Mouse (Mus musculus) kidney, embryonic 15.5 days (tissue): Measurements from ENCODE around the gene Olfr376. TPM values are rescaled to one million over a fixed set of nuclear protein-coding genes. Genes with fewer than 3 reads are reported as not detected.

ENCODE experiments used
- ATAC-seq: fragments of 200-750 bp; cut with Nextera tagmentation; replicated peaks from 2 replicates; pipeline ENCODE4 v1.8.0; 2017; ENCODE audit warnings: moderate TSS enrichment; ENCODE audit not compliant: low FRiP score
- H3K27ac ChIP-seq: fragments of 300-500 bp; sonication (generic); 2 replicates; pipeline ENCODE4 v1.5.1; 2015; ENCODE audit warnings: mild to moderate bottlenecking, inconsistent platforms
- H3K27me3 ChIP-seq: fragments of 300-500 bp; sonication (generic); 2 replicates; pipeline ENCODE4 v1.6.1; 2015; ENCODE audit warnings: inconsistent platforms
- H3K36me3 ChIP-seq: fragments of 300-500 bp; sonication (generic); 2 replicates; pipeline ENCODE4 v1.6.1; 2015; ENCODE audit warnings: inconsistent platforms
- H3K4me1 ChIP-seq: fragments of 300-500 bp; sonication (generic); 2 replicates; pipeline ENCODE4 v1.6.1; 2015; ENCODE audit warnings: inconsistent platforms
- H3K4me2 ChIP-seq: fragments of 300-500 bp; sonication (generic); 2 replicates; pipeline ENCODE4 v1.6.1; 2015; ENCODE audit warnings: moderate library complexity, mild to moderate bottlenecking, inconsistent platforms
- H3K4me3 ChIP-seq: fragments of 300-500 bp; sonication (generic); replicated peaks from 2 replicates; pipeline ENCODE4 v1.5.1; 2015; ENCODE audit warnings: mild to moderate bottlenecking, inconsistent platforms
- H3K9ac ChIP-seq: fragments of 300-500 bp; sonication (generic); 2 replicates; pipeline ENCODE4 v1.6.1; 2015; ENCODE audit warnings: mild to moderate bottlenecking, inconsistent platforms
- H3K9me3 ChIP-seq: fragments of 300-500 bp; sonication (generic); replicated peaks from 2 replicates; pipeline ENCODE4 v1.6.1; 2016; ENCODE audit warnings: inconsistent platforms
- WGBS: fragments of 180-500 bp; shearing (Covaris S2); methylation state at CpG from one replicate; pipeline ENCODE4 v1.1.7; 2015; ENCODE audit warnings: mixed read lengths; 5-methylcytosine and 5-hydroxymethylcytosine counted together
- polyA plus RNA-seq: library from polyadenylated mRNA; unstranded; fragments of >200 nt; fragmentation: Nextera tagmentation; extraction: Ambion mirVana; gene quantifications from 2 replicates; pipeline ENCODE4 v1.2.1, GENCODE M21; 2015

Gene Olfr376
- polyA plus RNA-seq = not detected in 2 replicates

DNA sequence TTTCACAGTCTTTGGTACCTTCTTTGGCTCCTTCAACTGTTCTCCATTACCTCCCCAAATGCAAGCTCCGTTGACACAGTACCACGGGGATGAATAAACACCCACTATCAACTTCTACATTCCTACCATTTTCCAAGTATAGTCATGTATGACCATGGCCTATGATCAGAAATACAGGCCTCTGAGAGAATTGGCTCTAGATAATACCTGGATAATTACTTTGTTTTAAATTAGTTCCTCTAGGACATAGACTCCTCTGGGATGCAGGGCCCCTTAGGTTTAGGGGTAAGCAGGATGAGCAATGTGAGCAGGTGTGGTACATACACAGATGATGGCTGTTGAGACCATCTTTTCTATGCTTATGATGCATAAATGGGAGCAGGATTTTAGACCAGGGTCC is at the start of gene Olfr376:
TSS of gene Olfr376 (plus strand) at position 301 of the 400 bp plus-strand sequence.
- Histone ChIP-seq H3K27ac (no peak within 1 kb of the TSS), H3K9me3 (no peaks in the 10 kb centered on the region), H3K4me3 (no peak within 1 kb of the TSS), H3K36me3 (no peaks in the 10 kb centered on the region), H3K4me2 (no peak within 1 kb of the TSS), H3K27me3 (no peaks in the 10 kb centered on the region), H3K9ac (no peak within 1 kb of the TSS), H3K4me1 (no peaks in the 10 kb centered on the region)
- ATAC-seq = no peak
- 88% methylated on average over 2 of the region's 2 CpGs for WGBS

DNA sequence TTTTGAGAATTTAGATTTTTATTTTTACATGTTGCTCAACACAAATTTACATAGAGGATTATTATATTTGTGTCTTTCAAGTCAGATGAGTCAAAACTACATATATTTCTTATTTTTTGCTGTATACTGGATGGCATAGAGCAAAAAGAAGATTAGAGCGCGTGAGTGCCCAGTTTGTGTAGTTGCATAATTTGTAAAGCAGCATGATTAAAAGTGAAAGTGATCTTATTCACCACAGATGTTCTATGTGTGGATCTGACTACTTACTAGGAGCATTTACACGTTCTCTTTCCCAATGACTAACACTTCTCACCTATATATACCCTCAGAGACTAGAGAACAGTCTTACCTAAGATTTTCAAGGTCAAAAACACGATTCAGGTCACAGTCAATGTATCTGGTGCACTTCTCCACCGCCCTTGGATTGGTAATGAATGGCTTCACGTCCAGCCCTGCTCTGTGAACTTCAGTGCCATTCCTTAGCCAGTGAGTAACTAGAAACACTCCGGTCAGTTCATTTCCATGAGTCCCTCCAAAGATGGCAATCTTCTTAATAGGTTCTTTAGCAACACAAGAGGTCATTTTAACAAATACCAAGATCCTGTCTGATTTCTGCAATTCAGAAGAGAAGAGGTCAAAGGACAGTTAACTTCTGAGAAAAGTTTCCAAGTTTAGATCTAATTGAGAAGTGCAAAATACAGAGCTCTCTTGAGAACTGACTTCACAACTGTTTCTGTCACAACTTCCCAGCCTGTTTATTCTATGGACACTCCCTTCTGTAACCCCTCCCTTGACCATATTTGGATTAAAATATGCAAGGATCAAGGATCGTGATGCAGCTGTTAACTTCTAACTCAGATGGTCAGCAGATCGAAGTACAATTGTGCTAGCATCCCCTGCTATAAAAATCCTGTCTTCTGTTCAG is 46.9 kb upstream of the Olfr376 start:
- Histone ChIP-seq H3K4me2 (no peak overlapping the region), H3K27ac (0 out of 2 replicates have a peak overlapping the region, but pooled peaks have one; percentile 19), H3K9me3 (no peaks in the 10 kb centered on the region), H3K4me3 (peak overlapping the region; percentile 6; the same call in 1 of the 2 replicates), H3K27me3 (no peaks in the 10 kb centered on the region), H3K9ac (no peak overlapping the region), H3K4me1 (peaks cover 8% of the 10 kb centered on the region; the same call in 1 of the 2 replicates), H3K36me3 (no peaks in the 10 kb centered on the region)
- WGBS = 60% methylated on average over 9 of the region's 9 CpGs
- 0 out of 2 replicates have a peak, but pooled peaks have one; percentile 46 for ATAC-seq

DNA sequence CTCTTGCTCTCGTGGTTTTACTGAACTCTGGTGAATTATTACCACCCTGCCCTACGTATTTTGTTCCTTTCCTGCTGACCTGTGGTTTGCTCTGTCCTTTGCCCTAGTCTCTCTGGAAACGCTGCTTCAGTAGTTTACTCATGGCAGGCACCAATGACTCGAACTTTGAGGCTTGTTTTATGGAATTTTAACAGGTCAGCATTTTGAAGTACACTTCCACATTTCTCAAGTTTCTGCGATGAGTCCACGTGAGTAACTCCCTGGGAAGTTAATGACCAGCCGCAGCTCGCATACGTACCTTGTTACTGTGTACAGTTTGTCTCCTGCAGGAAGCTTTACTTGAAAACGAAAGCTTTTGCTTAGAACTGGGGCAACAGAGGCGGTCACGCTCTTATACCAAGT is 44.6 kb upstream of the Olfr376 start:
- peak; percentile 92 for ATAC-seq
- H3K4me3 ChIP-seq = peak overlapping the region; percentile 17; the same call in 1 of the 2 replicates
- H3K27me3 ChIP-seq = no peaks in the 10 kb centered on the region
- peaks cover 8% of the 10 kb centered on the region; the same call in 1 of the 2 replicates for H3K4me1 ChIP-seq
- H3K4me2 ChIP-seq = peak overlapping the region; percentile 46
- no peaks in the 10 kb centered on the region for H3K9me3 ChIP-seq
- H3K36me3 ChIP-seq = no peaks in the 10 kb centered on the region
- H3K27ac ChIP-seq = peak overlapping the region; percentile 51
- H3K9ac ChIP-seq = no peak overlapping the region
- 8% methylated on average over 12 of the region's 12 CpGs for WGBS

DNA sequence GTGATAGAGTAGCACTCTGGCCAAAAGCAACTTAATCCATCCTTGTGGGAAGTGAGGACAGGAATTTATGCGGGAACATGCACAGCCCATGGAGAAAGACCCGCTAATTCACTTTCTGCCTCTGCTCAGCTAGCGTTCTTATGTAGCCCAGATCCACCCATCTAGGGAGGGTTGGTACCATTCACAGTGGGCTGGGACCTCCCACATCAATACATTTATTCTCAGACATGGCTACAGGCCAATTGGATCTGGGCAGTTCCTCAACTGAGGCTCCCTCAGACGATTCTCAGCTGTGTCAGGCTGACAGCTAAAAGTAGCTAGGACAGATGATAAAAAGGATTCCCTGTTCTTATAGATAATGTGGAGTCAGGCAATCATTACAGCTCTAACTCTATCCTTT is 43.7 kb upstream of the Olfr376 start:
- Histone ChIP-seq H3K9ac (no peak overlapping the region), H3K4me3 (no peak overlapping the region), H3K9me3 (no peaks in the 10 kb centered on the region), H3K4me1 (peaks cover 8% of the 10 kb centered on the region; the same call in 1 of the 2 replicates), H3K36me3 (no peaks in the 10 kb centered on the region), H3K27ac (peak overlapping the region; percentile 51; the same call in 1 of the 2 replicates), H3K27me3 (no peaks in the 10 kb centered on the region), H3K4me2 (no peak overlapping the region)
- no peak for ATAC-seq
- 56% methylated on average over 4 of the region's 4 CpGs for WGBS

DNA sequence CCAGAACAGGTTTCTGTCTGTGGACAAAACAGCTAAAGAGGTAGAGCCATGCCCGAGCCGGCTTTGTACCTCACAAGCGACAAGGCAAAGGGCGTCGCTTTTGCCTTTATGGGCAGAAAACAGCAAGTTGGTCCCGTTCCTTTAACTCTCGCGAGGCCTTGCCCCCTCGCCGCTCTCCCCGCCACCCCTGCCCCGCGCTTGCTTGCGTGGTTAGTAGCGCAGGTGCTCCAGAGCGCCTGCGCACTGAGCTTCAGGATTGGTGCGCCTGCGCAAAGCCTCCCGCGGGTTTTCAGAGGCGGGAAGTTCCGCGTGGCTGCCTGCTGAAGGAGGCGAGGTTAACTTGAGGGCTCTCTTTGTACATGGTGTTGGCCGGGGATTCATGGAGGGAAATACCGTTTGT is 41.6 kb upstream of the Olfr376 start, which contains the start of the genes Aspa, Gm49340 and Spata22:
TSS of gene Aspa (minus strand) at position 155 of the 400 bp plus-strand sequence.
TSS of gene Gm49340 (plus strand) at position 300 of the 400 bp plus-strand sequence.
TSS of gene Spata22 (plus strand) at position 300 of the 400 bp plus-strand sequence.
- WGBS = 82% methylated on average over 27 of the region's 27 CpGs
- Histone ChIP-seq H3K9me3 (no peaks in the 10 kb centered on the region), H3K4me2 (no peak within 1 kb of the TSS), H3K36me3 (no peaks in the 10 kb centered on the region), H3K4me1 (peaks cover 8% of the 10 kb centered on the region; the same call in 1 of the 2 replicates), H3K4me3 (no peak within 1 kb of the TSS), H3K27ac (no peak within 1 kb of the TSS), H3K27me3 (no peaks in the 10 kb centered on the region), H3K9ac (no peak within 1 kb of the TSS)
- ATAC-seq = no peak

DNA sequence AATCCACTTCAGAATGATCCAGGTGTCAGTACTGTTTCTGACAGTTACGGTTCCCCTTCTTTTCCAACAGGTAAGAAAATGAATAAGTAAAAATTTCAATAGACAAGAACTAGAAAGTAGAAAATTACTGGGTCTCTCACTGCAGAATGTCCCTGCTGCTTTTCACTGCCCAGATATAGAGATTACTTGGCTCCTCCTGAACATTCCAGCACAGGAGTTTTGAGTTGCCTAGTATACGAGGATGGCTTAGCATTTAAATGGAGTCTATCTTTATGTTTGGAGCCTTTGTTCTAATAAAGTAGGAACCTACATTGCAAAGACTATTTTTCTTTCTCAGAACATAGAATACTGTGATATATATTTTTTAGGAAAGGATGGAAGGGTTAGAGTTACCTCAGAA is 37.7 kb upstream of the Olfr376 start:
- ATAC-seq = no peak
- WGBS = 82% methylated on average over 2 of the region's 2 CpGs
- Histone ChIP-seq H3K27me3 (no peaks in the 10 kb centered on the region), H3K4me1 (no peaks in the 10 kb centered on the region), H3K9ac (no peak overlapping the region), H3K36me3 (no peaks in the 10 kb centered on the region), H3K27ac (no peak overlapping the region), H3K9me3 (no peaks in the 10 kb centered on the region), H3K4me3 (no peak overlapping the region), H3K4me2 (no peak overlapping the region)

DNA sequence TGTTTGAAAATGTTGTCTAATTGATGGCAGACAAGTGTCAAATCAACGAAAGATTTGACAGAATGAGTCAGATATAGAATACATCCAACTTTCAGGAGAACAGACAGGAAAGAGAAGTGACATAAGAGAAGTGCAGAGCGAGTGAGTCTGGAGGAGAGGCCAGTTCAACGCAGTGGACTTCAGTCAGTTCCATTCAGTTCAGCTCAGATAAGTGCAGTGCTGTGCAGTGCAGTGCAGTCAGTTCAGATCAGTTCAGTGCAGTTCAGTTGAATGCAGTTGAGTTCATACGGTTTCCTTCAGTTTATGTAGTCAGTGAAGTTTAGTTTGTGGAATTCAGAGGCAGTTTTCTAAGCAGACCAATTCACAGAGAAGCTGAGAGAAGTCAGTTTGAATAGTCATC is 34.1 kb upstream of the Olfr376 start:
- Histone ChIP-seq H3K4me1 (no peaks in the 10 kb centered on the region), H3K36me3 (no peaks in the 10 kb centered on the region)

DNA sequence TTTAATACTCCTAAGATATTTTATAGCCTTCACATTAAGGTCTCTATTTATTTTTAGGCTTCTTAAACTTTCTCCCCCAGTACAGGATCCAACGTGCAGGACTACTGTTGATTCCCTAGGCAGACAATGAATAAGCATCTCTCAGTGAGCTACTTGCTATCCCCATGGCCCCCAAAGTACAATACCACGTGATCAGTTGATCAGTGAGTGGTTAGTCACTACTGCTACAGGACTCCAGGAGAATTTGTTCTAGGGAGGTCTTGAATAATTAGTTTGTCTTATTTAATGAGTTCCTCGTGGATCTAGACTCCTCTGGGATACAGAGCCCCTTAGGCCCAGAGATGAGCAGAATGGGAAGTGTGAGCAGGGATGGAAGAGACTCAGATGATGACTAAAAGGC is 20.6 kb upstream of the Olfr376 start, which contains the start of gene Olfr20:
TSS of gene Olfr20 (plus strand) at position 301 of the 400 bp plus-strand sequence.
- 47% methylated on average over 3 of the region's 3 CpGs for WGBS
- Histone ChIP-seq H3K4me3 (no peak within 1 kb of the TSS), H3K36me3 (no peaks in the 10 kb centered on the region), H3K27me3 (no peaks in the 10 kb centered on the region), H3K27ac (no peak within 1 kb of the TSS), H3K9me3 (no peaks in the 10 kb centered on the region), H3K4me2 (no peak within 1 kb of the TSS), H3K4me1 (no peaks in the 10 kb centered on the region), H3K9ac (no peak within 1 kb of the TSS)
- no peak for ATAC-seq

More for the DNA sequence above, 34.1 kb upstream of the Olfr376 start:
- H3K4me3 ChIP-seq = no peak overlapping the region
- H3K27me3 ChIP-seq = no peaks in the 10 kb centered on the region
- no peak overlapping the region for H3K27ac ChIP-seq
- WGBS = 78% methylated on average over 4 of the region's 4 CpGs
- no peak overlapping the region for H3K4me2 ChIP-seq
- ATAC-seq = no peak
- no peaks in the 10 kb centered on the region for H3K9me3 ChIP-seq
- H3K9ac ChIP-seq = no peak overlapping the region

DNA sequence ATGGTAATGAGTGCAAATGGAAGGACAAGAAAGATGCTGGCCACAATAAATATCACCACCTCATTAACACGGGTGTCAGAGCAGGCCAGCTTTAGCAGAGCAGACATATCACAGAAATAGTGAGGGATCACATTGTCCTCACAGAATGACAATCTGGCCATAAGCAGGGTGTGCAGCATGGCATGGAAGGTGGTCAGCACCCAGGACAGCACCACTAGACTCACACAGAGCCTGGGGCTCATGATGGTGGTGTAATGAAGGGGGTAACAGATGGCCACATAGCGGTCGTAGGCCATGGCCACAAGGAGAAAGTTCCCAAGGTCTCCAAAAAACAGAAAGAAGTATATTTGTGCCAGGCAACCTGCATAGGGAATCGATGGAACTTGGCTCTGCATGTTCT is 24.3 kb downstream of the Olfr376 start:
- Histone ChIP-seq H3K4me1 (no peaks in the 10 kb centered on the region), H3K9me3 (no peaks in the 10 kb centered on the region), H3K36me3 (no peaks in the 10 kb centered on the region), H3K9ac (no peak overlapping the region), H3K4me2 (no peak overlapping the region), H3K27ac (no peak overlapping the region), H3K27me3 (no peaks in the 10 kb centered on the region), H3K4me3 (no peak overlapping the region)
- WGBS = 56% methylated on average over 4 of the region's 4 CpGs
- ATAC-seq = no peak

DNA sequence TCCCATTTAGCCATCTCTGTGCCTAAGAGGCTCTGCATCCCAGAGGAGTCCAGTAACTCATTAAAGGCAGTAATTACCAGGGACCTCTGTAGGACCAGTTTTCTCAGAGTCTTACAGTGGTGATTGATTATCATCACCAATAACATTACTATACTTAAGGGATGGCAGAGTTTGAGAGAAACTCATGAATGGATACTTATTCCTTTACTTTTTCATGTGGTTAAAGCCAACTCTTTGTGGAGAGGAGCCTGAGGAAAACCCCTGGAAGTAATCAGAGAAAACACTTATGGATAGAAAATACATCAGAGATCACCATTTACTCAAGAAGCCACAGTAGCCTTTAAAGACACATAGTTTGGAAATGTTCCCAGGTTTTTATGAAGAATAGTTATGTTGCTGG is 28.5 kb downstream of the Olfr376 start, which contains the start of gene Olfr1:
TSS of gene Olfr1 (minus strand) at position 101 of the 400 bp plus-strand sequence.
- Histone ChIP-seq H3K4me1 (no peaks in the 10 kb centered on the region), H3K4me2 (no peak within 1 kb of the TSS), H3K27me3 (no peaks in the 10 kb centered on the region), H3K27ac (no peak within 1 kb of the TSS), H3K36me3 (no peaks in the 10 kb centered on the region), H3K9me3 (no peaks in the 10 kb centered on the region), H3K9ac (no peak within 1 kb of the TSS), H3K4me3 (no peak within 1 kb of the TSS)
- no peak for ATAC-seq
